Mouse (Mus musculus): ENCODE data around the gene Odf3l1.
A peak's percentile ranks its signal among the peaks of the same experiment; 100 is the strongest.

The Odf3l1 gene

GRCm38 (mm10) chr9:56864216-56864729 lies at the start of gene Odf3l1:
Gene Odf3l1, minus strand, starts transcription at chr9:56864679.
- no peak for DNase-seq (ENCODE audit: low read depth, low spot score)

GRCm38 (mm10) chr9:56913991-56914390 lies 49.5 kb upstream of the Odf3l1 start:
- DNase-seq (ENCODE audit: low read depth, low spot score): no peak

GRCm38 (mm10) chr9:56911017-56911416 lies 46.5 kb upstream of the Odf3l1 start:
- no peak for DNase-seq (ENCODE audit: low read depth, low spot score)

GRCm38 (mm10) chr9:56909991-56910390 lies 45.5 kb upstream of the Odf3l1 start:
- peak; percentile 62 for DNase-seq (ENCODE audit: low read depth, low spot score)

- no peak for DNase-seq (ENCODE audit: low read depth, low spot score)
Measured at GRCm38 (mm10) chr9:56907549-56907948, 43.1 kb upstream of the Odf3l1 start.

GRCm38 (mm10) chr9:56903662-56904061 lies 39.2 kb upstream of the Odf3l1 start:
- no peak for DNase-seq (ENCODE audit: low read depth, low spot score)

GRCm38 (mm10) chr9:56901187-56901586 lies 36.7 kb upstream of the Odf3l1 start:
- no peak for DNase-seq (ENCODE audit: low read depth, low spot score)

GRCm38 (mm10) chr9:56900571-56900970 lies 36.1 kb upstream of the Odf3l1 start:
- DNase-seq (ENCODE audit: low read depth, low spot score): no peak

- DNase-seq (ENCODE audit: low read depth, low spot score): no peak
Measured at GRCm38 (mm10) chr9:56900060-56900459, 35.6 kb upstream of the Odf3l1 start.

GRCm38 (mm10) chr9:56899409-56899808 lies 34.9 kb upstream of the Odf3l1 start:
- DNase-seq (ENCODE audit: low read depth, low spot score): no peak

- no peak for DNase-seq (ENCODE audit: low read depth, low spot score)
Measured at GRCm38 (mm10) chr9:56896779-56897178, 32.3 kb upstream of the Odf3l1 start.

GRCm38 (mm10) chr9:56894006-56894405 lies 29.5 kb upstream of the Odf3l1 start:
- no peak for DNase-seq (ENCODE audit: low read depth, low spot score)

- DNase-seq (ENCODE audit: low read depth, low spot score): no peak
Measured at GRCm38 (mm10) chr9:56893313-56893712, 28.8 kb upstream of the Odf3l1 start.

GRCm38 (mm10) chr9:56892111-56892510 lies 27.6 kb upstream of the Odf3l1 start:
- no peak for DNase-seq (ENCODE audit: low read depth, low spot score)

- peak; percentile 87 for DNase-seq (ENCODE audit: low read depth, low spot score)
Measured at GRCm38 (mm10) chr9:56891517-56892011, 27.1 kb upstream of the Odf3l1 start.

GRCm38 (mm10) chr9:56890522-56891250 lies 26.2 kb upstream of the Odf3l1 start:
- DNase-seq (ENCODE audit: low read depth, low spot score): no peak

- DNase-seq (ENCODE audit: low read depth, low spot score): peak; percentile 90
Measured at GRCm38 (mm10) chr9:56889817-56890216, 25.3 kb upstream of the Odf3l1 start.

- DNase-seq (ENCODE audit: low read depth, low spot score): no peak
Measured at GRCm38 (mm10) chr9:56887581-56887980, 23.1 kb upstream of the Odf3l1 start.

GRCm38 (mm10) chr9:56886601-56887000 lies 22.1 kb upstream of the Odf3l1 start:
- DNase-seq (ENCODE audit: low read depth, low spot score): no peak

GRCm38 (mm10) chr9:56886113-56886512 lies 21.6 kb upstream of the Odf3l1 start:
- DNase-seq (ENCODE audit: low read depth, low spot score): peak; percentile 51

- no peak for DNase-seq (ENCODE audit: low read depth, low spot score)
Measured at GRCm38 (mm10) chr9:56884328-56884727, 19.8 kb upstream of the Odf3l1 start.

GRCm38 (mm10) chr9:56883470-56883869 lies 19.0 kb upstream of the Odf3l1 start:
- no peak for DNase-seq (ENCODE audit: low read depth, low spot score)

GRCm38 (mm10) chr9:56882818-56883217 lies 18.3 kb upstream of the Odf3l1 start:
- no peak for DNase-seq (ENCODE audit: low read depth, low spot score)

All from R1 (cell line).